Mouse (Mus musculus): ENCODE data around the gene Gm815. TPM values are rescaled to one million over a fixed set of nuclear protein-coding genes. Genes with fewer than 3 reads are reported as not detected.
A peak's percentile ranks its signal among the peaks of the same experiment; 100 is the strongest.

Gene Gm815
- polyA plus RNA-seq, 1 experiment from 2014 or later: not detected

GRCm38 (mm10) chr19:26888171-26888570, 2.5 kb downstream of the Gm815 start:
- no peak overlapping the region for H3K4me2 ChIP-seq (replicated peaks; ENCODE audit: low read depth)
- WGBS: 82% methylated on average over 9 of the region's 9 CpGs
- H3K36me3 ChIP-seq (ENCODE audit: control insufficient read depth, insufficient read depth): no peaks in the 10 kb centered on the region
- TF ChIP-seq CTCF (IDR thresholded peaks at IDR 0.05; ENCODE audit: low read depth): peak; percentile 31
- no peaks in the 10 kb centered on the region for H3K4me1 ChIP-seq (replicated peaks; ENCODE audit: control insufficient read depth, insufficient read depth, low read length)
- no peaks in the 10 kb centered on the region for H3K27me3 ChIP-seq (replicated peaks; ENCODE audit: control insufficient read depth, insufficient read depth, low read length)
- no peak overlapping the region for H3K4me3 ChIP-seq (ENCODE audit: low read depth, low read length)
- H3K9me3 ChIP-seq (ENCODE audit: control insufficient read depth): no peaks in the 10 kb centered on the region
- no peak overlapping the region for H3K9ac ChIP-seq (ENCODE audit: low read depth, low read length)
- no peak overlapping the region for H3K27ac ChIP-seq (ENCODE audit: low read depth, low read length)
- ATAC-seq: no peak

DNA sequence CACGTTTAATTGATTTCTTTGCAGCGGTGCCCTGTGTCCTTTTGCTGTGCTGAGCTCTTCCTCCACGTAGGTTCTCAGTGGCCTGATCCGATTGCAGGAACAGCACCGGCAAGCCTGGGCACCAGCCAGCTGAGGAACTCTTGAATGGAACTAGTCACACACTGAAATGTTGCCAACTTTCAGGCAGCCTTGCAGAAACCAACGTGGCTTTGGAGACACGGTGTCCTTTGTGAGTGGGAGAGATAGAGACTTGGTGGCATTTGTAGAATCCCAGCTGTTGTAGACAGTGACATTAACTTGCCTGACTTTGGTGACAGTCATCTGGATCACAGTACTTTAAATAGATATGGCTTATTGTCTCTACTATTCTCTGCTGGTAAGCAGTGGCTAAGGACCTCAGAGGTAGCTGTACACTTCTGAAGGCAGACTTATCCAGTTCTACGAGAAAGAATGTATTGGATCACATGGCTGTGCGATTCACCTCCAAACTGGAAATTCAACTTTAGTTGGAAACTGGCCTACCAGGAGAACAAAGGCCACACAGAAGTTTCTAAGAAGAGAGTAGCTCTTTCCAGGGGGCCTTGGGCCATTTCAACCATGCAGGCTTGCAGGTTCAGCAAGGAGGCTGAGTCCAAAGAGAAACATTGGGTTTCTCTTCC, 5.8 kb downstream of the Gm815 start:
- no peak overlapping the region for H3K4me3 ChIP-seq (ENCODE audit: low read depth, low read length)
- no peak overlapping the region for H3K27ac ChIP-seq (ENCODE audit: low read depth, low read length)
- H3K9ac ChIP-seq (ENCODE audit: low read depth, low read length): no peak overlapping the region
- WGBS: 68% methylated on average over 9 of the region's 9 CpGs
- H3K9me3 ChIP-seq (ENCODE audit: control insufficient read depth): no peaks in the 10 kb centered on the region
- H3K4me1 ChIP-seq (replicated peaks; ENCODE audit: control insufficient read depth, insufficient read depth, low read length): no peaks in the 10 kb centered on the region
- no peaks in the 10 kb centered on the region for H3K27me3 ChIP-seq (replicated peaks; ENCODE audit: control insufficient read depth, insufficient read depth, low read length)
- no peak overlapping the region for H3K4me2 ChIP-seq (replicated peaks; ENCODE audit: low read depth)
- ATAC-seq: no peak
- no peak for TF ChIP-seq CTCF (IDR thresholded peaks at IDR 0.05; ENCODE audit: low read depth)
- no peaks in the 10 kb centered on the region for H3K36me3 ChIP-seq (ENCODE audit: control insufficient read depth, insufficient read depth)

DNA sequence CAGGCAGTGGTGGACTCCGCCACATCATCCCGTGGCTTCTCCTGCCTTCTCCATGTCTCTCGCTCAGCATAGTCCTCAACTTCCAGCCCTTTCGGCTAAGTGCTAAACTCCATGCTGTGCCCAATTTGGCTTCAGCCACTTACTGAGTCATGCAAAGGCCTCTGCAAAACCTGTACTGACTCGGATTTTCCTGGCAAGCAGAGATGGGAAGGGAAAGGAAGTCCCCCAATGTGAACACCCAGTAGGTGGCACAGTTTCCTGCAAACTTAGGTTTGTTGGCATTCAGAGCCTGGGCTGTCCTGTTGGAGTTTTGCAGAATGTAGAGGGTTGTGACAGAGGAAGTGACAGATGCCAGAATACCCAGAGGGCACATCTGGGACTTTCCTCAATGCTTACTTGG, 7.2 kb downstream of the Gm815 start:
- Histone ChIP-seq H3K9ac (ENCODE audit: low read depth, low read length) (no peak overlapping the region), H3K4me3 (ENCODE audit: low read depth, low read length) (no peak overlapping the region), H3K9me3 (ENCODE audit: control insufficient read depth) (no peaks in the 10 kb centered on the region), H3K27me3 (replicated peaks; ENCODE audit: control insufficient read depth, insufficient read depth, low read length) (no peaks in the 10 kb centered on the region), H3K27ac (ENCODE audit: low read depth, low read length) (no peak overlapping the region), H3K4me2 (replicated peaks; ENCODE audit: low read depth) (no peak overlapping the region), H3K4me1 (replicated peaks; ENCODE audit: control insufficient read depth, insufficient read depth, low read length) (no peaks in the 10 kb centered on the region), H3K36me3 (ENCODE audit: control insufficient read depth, insufficient read depth) (no peaks in the 10 kb centered on the region)
- TF ChIP-seq CTCF (IDR thresholded peaks at IDR 0.05; ENCODE audit: low read depth): peak; percentile 33
- 63% methylated on average over 5 of the region's 5 CpGs for WGBS
- no peak for ATAC-seq

GRCm38 (mm10) chr19:26902162-26902561, 16.5 kb downstream of the Gm815 start:
- no peak for ATAC-seq
- H3K9ac ChIP-seq (ENCODE audit: low read depth, low read length): no peak overlapping the region
- H3K27me3 ChIP-seq (replicated peaks; ENCODE audit: control insufficient read depth, insufficient read depth, low read length): no peaks in the 10 kb centered on the region
- no peak for TF ChIP-seq CTCF (IDR thresholded peaks at IDR 0.05; ENCODE audit: low read depth)
- 54% methylated on average over 4 of the region's 4 CpGs for WGBS
- no peak overlapping the region for H3K27ac ChIP-seq (ENCODE audit: low read depth, low read length)
- H3K36me3 ChIP-seq (ENCODE audit: control insufficient read depth, insufficient read depth): no peaks in the 10 kb centered on the region
- H3K9me3 ChIP-seq (ENCODE audit: control insufficient read depth): no peaks in the 10 kb centered on the region
- no peaks in the 10 kb centered on the region for H3K4me1 ChIP-seq (replicated peaks; ENCODE audit: control insufficient read depth, insufficient read depth, low read length)
- H3K4me3 ChIP-seq (ENCODE audit: low read depth, low read length): no peak overlapping the region
- no peak overlapping the region for H3K4me2 ChIP-seq (replicated peaks; ENCODE audit: low read depth)

DNA sequence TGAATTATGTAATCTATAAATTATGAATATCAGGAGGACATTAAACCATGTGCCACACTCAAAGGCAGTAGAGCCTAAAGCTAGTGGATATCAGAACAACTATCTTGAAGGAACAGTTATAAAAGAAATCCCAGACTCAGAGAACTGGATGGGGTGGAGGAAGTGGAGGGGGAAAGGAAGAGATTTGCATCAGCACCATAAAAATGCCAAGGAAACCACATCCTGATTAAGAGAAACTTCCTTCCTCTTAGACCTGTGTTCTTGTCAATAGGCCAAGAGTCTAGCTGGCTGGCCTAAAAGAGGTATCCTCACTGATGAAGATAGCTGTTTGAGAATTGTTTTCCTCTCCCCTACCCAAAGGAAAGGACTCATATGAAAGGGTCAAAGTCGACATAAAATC, 28.6 kb downstream of the Gm815 start:
- Histone ChIP-seq H3K9me3 (ENCODE audit: control insufficient read depth) (no peaks in the 10 kb centered on the region), H3K4me2 (replicated peaks; ENCODE audit: low read depth) (no peak overlapping the region), H3K9ac (ENCODE audit: low read depth, low read length) (no peak overlapping the region), H3K36me3 (ENCODE audit: control insufficient read depth, insufficient read depth) (no peaks in the 10 kb centered on the region), H3K4me1 (replicated peaks; ENCODE audit: control insufficient read depth, insufficient read depth, low read length) (no peaks in the 10 kb centered on the region), H3K4me3 (ENCODE audit: low read depth, low read length) (no peak overlapping the region), H3K27me3 (replicated peaks; ENCODE audit: control insufficient read depth, insufficient read depth, low read length) (no peaks in the 10 kb centered on the region), H3K27ac (ENCODE audit: low read depth, low read length) (no peak overlapping the region)
- WGBS: 48% methylated on average over 1 of the region's 1 CpGs
- no peak for TF ChIP-seq CTCF (IDR thresholded peaks at IDR 0.05; ENCODE audit: low read depth)
- ATAC-seq: no peak

DNA sequence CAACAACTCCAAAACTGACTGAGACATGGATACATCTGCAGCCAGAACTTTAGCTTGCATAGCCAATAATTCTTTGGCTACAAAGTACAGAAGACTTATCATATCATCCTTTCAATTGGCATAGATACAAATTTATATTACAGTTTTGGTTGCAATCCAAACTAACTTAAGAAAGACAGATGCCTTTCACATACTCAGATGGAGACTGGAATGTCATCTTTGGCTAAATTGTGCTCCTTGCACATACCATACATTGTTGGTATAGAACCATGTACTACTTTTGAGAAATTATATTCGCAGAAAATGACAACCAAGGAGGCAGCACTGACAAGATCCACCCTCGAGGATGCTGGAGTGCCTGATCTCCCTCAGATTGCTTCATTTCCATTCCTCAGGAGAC, 35.1 kb downstream of the Gm815 start:
- Histone ChIP-seq H3K4me2 (replicated peaks; ENCODE audit: low read depth) (no peak overlapping the region), H3K9me3 (ENCODE audit: control insufficient read depth) (no peaks in the 10 kb centered on the region), H3K4me3 (ENCODE audit: low read depth, low read length) (no peak overlapping the region), H3K27me3 (replicated peaks; ENCODE audit: control insufficient read depth, insufficient read depth, low read length) (no peaks in the 10 kb centered on the region), H3K36me3 (ENCODE audit: control insufficient read depth, insufficient read depth) (no peaks in the 10 kb centered on the region), H3K4me1 (replicated peaks; ENCODE audit: control insufficient read depth, insufficient read depth, low read length) (no peaks in the 10 kb centered on the region), H3K27ac (ENCODE audit: low read depth, low read length) (no peak overlapping the region), H3K9ac (ENCODE audit: low read depth, low read length) (no peak overlapping the region)
- WGBS: 56% methylated on average over 2 of the region's 2 CpGs
- TF ChIP-seq CTCF (IDR thresholded peaks at IDR 0.05; ENCODE audit: low read depth): no peak
- ATAC-seq: no peak
